Mouse (Mus musculus) yolk sac, embryonic 10.5 days (tissue): ENCODE measurements at regions not wholly inside any gene's neighbourhood (a gene's known extent, or its start where the extent isn't known, plus 50 kb on each side); places are given as distances from the start of the nearest gene placed in this dataset.

Experiments
- DNase-seq: peaks from one replicate; pipeline ENCODE4 v3.0.0-alpha.2; 2017; ENCODE audit warnings: low spot score

DNA sequence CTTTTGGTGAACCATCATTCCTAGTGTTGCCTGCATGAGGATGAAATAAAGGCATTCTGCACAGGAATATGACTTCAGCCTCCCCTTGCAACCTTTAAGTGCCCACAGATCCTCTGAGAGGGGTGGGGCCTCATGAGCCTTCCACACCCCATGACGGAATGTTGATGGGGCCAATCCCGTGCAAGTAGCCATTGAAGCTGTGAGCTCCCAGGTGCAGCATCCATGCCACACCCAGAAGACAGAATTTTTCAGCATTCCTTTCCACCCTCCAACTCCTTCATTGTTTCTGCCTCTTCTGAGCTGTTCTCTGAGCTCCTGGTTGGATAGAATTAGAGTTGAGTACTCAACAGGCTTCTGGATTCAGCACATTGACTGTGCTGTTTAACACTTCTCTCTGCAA, 174.6 kb upstream of the Srrm4 start:
- no peak for DNase-seq

DNA sequence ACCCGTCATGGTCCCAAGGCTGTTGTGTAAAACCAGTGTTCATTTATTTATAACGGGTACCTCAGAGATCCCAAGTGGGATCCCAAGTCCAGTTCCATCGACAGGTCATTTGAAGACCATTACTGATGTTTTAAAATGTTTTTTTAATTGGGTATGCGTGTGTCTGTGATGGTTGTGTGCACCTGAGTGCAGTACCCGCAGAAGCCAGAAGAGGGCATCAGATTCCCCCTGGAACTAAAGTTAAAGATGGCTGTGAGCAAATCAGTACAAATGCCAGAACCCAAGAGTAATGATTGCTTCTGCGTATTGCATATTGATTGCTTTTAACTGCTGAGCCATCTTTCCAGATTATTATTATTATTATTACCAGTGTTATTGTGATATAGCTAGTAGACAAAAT, 169.7 kb upstream of the Srrm4 start:
- no peak for DNase-seq

DNA sequence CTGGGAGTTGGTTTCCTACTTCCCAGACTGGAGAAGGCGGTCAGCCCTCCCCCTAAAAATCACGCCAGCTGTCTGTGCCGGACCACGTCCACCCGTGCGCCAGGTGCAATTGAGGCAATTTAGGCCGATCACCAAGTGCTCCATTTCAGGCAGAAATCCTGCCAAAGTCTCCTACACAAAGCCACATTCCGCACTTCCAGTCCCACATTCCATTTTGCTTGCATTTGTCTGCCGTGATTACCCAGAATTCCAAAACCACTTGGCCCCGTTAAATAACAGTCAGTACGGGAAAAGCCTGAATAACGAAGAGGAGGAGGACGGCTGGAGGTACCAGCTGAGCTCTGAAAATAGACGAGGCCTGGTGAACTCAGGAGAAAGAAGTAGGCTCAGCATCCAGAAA, 167.1 kb upstream of the Srrm4 start:
- DNase-seq, result no peak

DNA sequence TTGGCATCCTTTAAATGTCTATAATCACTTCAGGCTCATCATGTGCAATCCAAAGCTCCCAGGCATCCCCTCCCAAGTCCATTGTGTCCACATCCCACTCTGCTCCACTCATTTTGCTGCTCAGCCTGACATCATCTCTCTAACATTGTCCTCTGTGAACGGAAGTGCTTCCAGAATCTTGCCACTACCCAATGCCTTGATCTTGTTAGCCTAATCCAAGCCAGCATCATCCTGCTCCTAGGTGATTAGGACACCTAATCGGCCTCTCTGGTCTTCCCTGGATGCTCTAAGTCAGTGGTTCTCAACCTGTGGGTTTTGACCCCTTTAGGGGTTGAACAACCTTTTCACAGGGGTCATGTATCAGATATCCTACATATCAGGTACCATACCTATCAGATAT, 161.3 kb upstream of the Srrm4 start:
- no peak for DNase-seq

DNA sequence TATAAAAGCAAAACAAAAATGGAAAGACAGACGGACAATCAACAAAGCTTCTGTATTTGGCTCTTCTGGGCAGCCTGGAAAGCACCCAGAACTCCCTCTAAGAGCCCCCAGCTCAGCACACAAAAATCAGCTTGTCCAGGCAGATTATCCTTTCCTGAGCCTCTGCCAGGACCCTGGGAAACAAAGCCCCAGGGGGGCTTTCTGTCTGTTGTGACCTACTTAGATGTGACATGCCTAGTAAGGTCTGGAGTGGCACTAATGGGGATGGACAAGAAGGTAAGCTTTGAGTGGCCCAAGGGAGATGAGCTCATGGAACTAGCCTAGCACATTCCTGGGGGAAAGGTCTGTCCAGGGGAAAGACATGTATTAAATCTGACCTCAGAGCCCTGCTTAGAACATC, 160.5 kb upstream of the Srrm4 start:
- DNase-seq, result no peak

DNA sequence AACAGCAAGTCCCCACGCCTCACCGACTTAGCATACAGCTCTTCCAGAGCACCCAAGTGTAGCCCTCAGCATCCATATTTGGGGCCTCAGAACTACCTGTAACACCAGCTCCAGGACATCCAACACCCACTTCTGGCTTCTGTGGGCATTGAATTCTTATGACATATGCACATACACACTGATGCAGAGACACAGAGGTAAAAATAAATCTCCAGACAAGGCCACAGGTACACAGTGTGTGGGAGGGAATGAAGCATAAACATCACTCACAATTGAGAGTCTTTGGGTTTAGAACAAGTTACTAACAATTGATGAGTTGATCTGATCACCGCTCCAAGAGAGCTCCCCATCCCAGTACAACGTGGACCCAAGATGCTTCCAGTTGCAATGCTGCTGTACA, 154.2 kb upstream of the Srrm4 start:
- no peak for DNase-seq

DNA sequence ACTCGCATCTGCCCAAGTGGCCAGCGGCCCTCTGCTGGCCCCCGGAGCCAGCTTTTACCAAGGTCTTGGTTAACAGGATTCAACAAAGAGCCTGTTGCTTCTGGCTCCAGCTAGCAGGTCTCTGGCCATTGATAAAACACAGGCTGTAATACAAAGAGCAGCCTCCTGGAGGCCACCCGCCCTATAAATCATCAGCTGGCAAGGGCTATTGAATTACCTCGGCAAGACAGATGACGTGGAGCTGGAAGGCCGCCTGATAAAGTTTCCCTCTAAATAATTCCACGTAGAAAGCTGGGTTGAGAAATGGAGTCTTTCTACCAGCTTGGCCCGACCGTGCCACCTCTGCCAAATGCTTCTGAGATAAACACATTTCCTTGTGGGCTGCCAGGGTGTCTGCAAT, 152.8 kb upstream of the Srrm4 start:
- peak; percentile 16 for DNase-seq

DNA sequence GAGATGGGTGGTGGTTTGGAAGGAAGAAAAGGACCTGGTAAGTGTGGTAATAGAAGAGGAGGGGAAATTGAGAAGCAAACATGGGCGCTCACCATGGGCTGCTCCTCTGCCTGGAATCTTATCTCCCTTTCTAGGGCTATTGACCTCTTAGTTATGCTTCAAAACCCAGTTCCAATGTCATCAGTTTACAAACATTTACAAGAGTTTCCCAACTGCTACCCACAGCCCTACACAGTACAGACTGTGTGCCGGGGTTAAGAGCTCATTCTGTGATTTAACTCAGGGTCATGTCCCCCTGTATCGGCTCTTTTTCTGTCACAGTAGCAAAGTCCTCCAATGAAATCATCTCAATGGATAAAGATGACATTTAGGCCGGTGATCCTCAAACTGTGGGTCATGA, 144.0 kb upstream of the Srrm4 start:
- DNase-seq, result no peak

DNA sequence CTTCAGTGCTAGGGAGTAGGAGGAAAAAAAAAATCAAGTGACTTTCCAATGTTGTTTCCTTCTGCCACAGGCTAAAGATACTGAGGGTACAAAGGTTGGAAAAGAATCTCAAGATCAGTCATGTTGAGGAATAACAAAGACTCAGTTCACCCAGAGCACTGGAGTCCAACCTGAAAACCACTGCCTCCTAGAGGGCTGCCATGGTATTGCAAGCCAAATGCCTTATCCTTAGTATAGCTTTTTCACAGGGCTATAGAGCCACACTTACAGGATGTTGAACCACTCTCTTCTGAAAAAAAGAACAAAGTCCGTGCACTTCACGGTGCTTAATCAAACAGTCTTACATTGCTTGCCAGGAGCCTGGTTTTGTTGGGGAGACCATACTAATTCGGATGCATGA, 139.9 kb upstream of the Srrm4 start:
- no peak for DNase-seq

DNA sequence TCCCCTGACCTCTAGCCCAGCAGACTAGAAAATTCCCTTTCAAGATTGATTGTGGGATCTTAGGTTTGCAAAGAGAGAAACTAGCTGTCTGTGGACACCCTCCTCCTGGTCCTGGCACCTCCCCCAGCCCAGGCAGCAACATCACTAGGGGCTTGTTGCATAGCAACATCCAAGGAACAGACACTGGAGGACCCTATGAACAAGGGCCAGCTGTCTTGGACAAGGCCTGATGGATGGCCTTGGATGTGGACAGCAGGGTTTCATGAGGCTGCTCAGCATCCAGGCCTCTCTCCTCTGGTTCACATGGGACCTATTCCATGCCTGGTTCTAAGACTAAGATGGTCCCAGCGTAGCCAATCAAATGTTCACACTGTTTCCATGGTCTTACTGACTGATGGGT, 127.6 kb upstream of the Srrm4 start:
- DNase-seq, result no peak

DNA sequence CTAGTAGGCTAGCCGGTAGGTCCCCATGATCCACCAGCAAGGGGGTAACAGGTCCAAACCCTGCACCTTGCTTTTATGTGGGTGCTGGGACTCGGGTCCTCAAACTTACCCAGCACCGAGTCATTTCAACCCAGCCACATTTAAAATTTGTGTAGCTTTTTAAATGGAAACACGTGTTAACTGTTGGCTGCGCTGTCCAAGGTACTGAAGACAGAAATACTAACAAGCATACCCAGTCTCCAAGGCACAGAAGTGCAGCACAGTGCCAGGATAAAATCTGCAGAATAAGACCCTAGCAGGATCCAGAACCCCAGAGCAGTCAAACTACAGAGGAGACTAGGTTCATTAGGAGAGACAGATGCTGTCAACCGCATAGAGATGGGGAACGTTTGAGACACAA, 122.6 kb upstream of the Srrm4 start:
- DNase-seq, result no peak

DNA sequence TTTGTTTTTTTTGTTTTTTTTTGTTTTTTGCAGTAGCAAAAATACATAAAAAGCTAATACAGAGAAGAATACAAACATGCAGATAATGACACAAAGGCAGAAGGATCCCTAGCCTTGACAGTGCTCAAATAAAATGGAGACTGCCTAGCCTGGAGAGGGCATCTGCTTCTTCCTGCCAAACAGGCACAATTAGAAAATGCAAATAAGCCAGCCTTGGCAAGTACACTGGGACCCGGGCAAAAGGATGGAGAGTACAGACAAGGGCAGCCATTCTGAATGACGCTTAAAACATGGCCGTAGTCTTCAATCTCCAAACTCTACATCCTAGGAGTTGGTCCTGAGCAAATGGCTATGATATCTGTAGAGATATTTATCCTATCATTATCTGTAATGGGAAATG, 120.4 kb upstream of the Srrm4 start:
- DNase-seq, result no peak

DNA sequence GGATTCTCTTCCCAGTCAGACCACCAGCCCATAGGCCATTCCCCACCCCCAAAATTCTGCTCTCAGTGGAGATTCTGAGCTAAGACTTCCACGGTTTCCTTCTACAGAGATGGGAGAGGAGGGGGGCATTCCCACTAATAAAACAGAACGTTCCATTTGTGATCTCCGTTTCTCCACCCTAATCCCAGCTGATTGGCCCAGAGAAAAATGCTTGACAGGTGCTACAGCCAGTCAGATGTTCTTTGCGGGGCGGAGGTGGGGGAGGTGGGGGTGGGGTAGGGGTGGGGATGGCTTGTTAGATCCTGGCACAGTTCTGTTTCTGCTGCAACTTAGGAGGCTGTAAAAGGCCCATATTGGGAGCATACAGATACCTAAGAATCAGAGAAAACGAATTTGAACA, 116.9 kb upstream of the Srrm4 start:
- no peak for DNase-seq

DNA sequence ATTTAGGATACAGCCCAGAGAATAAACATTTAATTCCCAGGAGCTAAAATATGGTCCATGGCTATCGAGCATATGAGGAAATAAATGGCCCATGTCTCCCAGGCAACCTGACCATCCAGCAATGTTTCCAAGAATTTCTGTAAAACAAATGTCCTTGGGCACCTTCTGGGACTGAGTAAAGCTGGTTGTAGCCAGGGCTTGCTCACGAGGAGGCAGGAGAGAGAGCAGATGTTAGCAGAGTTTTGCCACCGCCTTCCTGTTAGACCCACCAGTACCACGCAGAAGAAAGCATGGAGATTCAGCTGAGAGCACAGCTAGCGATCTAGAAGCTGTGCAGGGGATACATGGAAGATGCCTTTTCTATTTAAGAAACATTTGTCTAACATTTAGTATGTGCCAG, 70.8 kb upstream of the Srrm4 start:
- DNase-seq, result no peak

DNA sequence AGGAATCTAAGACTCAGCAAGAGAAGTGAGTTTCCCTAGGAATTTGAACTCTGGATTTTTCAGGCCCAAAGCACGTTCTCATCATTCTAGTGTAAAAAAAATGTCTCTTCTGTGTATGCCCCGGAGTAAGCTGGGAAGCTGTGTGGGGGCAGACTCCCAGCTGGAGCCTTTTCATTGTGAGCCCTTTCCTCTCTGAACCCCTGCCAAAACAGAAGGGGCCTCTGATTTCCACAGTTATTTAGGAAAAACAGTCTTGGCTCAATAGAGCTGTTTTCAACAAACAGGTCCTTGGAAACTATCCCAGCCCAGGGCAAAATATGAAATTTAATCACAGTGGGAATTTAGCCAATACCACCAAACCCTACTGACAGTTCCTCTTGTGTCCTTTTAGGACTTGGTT, 70.2 kb upstream of the Srrm4 start:
- no peak for DNase-seq

DNA sequence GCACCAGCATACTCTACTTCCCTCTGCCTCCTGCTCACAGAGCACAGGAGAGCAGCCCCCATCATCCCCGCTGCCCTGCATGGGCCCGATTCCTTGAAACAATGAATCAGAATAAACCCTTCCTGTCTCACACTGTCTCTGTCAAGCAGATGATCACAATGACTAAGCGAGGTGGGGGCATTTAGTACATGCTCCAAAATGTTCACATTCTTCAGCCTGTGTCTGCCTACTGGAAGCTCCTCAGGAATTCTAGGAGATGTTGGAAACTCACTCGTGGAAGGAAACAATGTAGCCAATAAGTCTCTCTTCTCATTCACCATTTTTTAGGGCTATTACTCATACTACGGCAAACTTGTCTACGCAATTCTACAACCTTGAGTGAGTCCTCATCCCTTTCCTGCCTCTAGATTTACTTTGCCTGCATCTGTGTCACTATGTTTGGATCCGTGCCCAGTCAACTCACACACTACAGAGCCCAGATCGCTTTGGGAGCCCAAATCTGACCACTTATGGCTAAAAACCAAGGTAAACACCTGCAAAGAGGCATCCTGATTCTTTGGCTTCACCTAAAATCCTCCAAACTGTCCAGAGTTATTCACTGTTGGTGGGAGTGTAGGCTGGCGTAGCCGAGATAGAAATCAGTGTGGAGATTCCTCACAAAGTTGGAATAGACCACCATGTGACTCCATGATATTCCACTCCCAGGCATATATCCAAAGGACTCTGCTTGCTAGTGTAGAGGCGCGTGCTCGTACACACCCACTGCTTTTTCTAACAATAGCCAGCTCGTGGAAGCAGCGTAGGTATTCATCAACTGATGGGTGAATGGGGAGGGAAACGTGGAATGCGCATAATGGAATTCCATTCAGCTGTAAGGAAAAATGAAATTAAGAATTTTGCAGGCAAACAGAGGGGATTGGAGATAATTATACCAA, 63.1 kb upstream of the Srrm4 start:
- no peak for DNase-seq
